Mouse (Mus musculus) cerebellum, adult 8-10 months (tissue): ENCODE measurements at regions not wholly inside any gene's neighbourhood (a gene's known extent, or its start where the extent isn't known, plus 50 kb on each side); places are given as distances from the start of the nearest gene placed in this dataset.

Experiments used
- DNase-seq: peaks from one replicate; pipeline ENCODE4 v3.0.0; 2022

DNA sequence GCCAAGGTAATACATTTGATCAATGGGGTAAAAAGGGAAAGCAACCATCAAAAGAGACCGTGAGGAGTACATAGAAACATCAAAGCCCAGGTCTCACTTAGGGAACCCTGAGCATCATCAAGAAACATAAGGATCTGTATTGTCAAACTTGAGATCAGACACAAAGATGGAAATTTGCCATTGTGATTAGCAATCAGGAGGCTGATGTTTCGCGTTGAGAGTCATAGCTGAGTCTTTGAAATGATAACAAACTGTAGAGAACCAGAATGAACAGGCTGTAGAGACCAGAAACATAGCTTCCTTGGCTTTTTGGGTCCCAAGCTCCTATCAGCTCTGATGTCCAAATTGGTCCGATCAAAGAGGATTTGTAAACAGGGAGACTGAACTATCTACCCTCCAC, 505.2 kb upstream of the Nox3 start:
- no peak for DNase-seq

DNA sequence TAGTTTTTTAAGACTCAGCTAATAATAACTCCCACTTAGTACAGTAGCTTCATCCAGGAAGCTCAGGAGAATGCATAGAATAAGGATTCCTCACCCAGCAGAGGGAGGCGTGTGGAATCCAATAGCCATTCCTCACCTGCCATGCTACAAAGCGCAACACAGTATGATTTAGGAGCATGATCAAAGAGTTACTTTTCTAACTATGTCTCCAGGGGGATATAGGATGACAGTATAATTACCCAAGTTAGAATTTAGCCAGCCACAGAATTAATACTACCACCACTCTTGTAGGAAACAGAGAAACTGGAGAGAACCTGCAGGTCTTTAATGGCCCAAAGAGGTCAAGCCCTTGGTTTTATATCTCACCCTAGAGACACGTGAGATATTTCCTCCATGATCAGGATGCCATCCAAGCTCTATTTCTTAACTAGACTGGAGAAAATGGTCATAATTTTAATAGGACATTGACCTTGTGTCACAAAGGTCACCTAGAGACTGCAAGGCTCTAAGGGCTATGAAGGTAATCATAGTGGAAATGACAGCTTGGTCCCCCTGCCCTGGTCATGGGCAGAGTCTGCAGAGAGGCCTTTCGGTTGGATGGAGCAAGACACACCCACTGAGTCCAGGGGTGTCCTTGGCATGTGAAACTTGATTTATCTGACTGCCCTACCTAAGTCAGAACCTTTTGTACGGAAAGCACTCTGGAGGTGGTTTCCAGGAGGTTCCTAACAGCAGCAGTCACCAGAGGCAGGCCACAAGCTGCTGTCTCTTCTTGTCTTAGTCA, 512.3 kb upstream of the Nox3 start:
- DNase-seq = no peak

DNA sequence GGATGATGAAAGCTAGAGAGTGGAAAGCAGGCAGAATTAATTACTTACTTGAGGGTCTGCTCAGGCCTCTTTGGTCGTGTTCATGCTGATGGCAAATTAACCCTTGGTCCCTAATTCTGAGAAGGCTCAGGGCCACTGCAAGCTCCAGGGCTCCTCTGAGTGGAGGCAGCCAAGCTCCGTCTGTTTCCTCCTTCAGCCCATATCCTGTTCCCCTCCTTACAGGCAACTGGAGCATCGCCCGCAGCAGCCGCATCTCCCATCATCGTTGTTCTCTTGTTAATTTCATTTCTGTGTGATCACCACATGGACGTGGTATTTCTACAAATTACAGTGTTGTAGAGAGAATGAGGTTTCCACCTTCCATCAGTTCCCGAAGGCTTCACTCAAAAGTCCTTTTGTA, 513.6 kb upstream of the Nox3 start:
- DNase-seq = no peak

DNA sequence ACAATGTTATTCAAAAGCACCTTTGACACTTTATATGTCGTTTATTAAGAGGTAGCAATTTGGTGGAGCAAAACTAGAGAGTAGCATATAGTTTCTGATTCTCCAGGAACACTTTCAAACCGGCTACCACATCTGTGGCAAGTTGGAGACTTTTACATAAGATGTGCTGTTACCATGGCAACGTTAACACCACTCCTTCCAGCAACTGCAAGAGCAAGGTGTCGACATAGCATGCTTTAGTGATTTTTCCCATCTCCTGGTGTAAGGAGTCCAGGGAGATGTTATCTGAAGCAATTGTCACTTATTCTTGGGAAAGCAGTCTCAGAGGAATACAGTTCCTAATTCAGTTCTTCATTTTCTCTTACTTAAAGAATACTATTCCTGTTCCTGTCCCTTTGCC, 516.5 kb upstream of the Nox3 start:
- no peak for DNase-seq

DNA sequence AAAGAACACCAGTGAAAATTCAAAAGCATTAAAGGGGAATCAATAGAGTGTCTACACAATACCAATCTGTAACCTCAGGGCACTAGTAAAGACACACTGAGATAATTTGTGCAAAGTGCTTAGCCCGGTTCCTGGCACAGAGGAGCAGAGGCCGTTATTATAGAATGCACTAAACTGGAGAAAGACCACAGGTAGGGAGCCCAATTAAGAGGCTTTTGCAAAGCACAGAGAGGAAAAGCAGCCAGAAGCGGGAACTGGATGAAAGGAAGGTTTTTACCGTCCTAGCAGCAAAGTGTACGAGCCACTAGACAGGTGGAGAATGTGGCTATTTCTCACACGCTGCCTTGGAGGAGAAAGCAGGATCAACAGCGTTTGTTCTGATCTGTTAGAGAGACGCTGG, 518.9 kb upstream of the Nox3 start:
- no peak for DNase-seq

DNA sequence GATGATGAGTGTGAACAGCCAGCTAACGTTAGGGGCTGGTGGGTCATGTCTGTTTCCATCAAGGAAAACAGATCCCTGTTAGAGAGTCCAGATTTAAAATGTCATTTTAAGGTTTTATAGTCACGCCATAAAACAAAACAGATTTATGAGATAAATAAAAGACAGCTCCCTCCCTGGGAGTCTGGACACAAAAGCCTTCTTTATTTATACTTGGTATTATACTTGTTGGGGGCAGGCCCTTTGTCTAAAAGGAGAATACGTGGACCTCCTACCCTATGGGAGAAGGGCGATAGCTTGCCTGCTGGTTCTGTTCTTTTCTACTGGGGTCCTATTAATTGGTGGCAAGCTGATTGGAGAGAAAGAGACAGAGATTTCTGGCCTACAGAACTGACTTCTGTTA, 520.1 kb upstream of the Nox3 start:
- no peak for DNase-seq

DNA sequence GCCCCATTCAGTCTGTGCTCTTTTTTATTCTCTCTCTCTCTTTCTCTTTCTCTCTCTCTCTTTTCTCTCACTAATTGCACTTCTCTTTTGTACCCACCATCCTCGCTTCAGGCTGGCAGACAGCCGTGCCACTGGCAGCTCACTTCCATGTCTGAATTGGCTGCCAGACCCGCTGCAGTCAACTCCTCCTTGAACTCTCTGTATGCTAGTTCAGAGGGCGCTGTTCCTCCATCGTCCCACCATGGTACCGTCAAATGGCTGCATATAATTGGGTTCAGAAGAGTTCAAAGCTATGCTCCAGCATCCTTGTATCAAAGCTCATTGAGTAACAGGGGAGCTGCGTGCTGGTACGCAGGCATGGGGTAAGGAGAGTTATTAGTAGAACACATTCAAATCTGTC, 520.7 kb upstream of the Nox3 start:
- no peak for DNase-seq

DNA sequence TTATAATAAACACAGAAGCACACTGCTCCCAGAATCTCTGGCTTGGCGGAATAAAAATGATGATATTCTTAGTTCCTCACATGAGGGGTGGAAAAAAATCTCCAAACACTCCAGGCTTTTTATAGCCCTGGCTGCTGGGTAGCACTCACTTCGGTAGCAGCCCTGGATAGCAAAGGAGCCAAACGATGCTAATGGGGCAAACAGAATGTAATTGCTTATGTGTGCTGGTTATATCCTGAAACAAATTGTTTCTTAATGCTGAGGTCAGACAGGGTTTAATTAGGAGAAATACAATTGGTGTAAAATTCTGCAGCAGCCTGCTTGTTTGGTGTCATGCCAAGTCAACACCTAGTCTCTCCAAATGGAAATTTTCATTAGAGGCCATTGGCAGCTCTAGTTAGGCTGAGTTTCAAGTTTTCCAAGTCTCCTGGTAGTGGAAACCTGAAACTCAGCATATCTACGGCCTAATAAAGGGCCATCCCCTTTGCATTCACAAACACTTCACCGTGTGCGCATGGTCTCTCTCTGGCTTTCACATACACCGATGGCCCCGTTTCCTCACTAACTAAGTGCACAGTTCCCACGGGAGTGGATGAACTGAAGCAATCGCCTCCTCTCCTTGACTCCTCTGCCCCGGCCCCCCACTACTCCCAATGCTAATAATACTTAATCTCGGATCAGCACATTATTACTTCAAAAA, 524.8 kb upstream of the Nox3 start:
- DNase-seq = peak; percentile 4

DNA sequence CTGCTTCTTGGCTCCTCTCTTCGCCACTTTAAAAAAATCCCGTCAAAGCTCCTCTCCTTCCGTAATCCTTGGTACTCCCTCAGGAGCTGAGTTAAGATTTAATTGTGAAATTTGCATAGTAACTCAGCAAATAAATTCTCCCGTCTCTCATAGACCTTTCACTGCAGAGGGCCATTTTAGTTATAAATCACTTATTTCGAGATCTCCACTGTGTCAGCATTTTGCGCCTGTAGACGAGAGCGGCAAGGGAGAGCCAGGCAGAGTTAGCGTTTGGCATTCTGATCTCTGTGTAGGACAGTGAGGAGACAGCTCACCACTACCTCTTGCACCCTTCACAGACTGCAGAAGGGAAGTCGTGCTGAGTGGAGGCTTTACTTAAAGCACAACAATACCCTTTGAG, 531.8 kb upstream of the Nox3 start:
- DNase-seq = no peak

DNA sequence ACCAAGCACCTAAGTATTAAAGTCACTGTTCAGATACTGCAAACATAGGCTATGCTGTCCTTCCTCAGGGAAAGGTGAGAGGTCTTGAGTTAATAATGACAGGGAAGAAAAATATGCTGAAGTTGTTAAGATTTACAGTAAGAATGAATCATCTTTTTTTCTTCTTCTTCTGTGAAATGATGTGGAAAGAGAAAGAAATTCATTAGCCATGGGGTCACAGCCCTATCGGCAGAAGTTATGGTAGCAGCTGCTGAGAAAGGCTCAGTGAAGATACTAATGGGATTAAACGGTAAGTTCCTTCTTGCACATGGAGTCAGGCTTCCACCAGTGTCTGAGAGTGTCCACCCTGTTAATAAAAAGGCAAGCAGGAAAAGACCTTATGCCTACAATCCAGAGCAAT, 533.9 kb upstream of the Nox3 start:
- no peak for DNase-seq

DNA sequence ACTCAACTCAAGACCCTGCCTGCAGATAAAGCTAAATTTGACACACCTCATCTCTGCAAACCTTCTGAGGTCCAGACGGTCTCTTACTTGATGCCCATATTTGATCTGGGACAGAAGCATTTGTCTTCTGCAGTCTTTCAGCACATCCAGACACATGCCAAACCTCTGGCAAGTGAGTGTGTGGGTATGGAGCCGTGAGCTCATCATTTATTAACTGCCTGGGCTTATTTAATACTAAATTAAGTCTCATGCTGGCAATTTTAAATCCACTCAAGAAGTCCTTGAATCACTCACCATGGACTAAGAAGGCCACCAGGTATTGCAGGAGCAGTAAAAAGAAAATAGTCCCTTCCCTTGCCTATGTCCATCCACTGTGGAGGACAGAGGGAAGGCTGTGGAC, 554.4 kb upstream of the Nox3 start:
- no peak for DNase-seq

DNA sequence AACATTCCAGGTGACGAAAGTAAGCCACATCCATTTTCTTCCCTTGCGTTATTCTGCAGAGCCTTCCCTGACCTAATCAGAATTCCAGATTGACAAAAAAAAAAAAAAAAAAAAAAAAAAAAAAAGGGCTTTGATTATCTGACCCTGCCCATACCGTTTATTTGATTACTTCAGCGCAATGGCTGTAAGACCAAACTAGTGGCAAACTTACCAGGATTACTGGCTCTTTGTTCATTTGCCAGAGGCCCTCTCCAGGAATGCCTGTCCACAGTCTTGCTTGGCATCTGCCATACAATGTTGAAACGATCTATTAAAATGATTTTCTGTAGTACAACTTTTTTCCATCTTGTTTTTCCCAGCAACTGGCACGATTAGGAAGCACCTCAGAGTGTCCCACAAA, 569.4 kb upstream of the Nox3 start:
- DNase-seq = no peak

DNA sequence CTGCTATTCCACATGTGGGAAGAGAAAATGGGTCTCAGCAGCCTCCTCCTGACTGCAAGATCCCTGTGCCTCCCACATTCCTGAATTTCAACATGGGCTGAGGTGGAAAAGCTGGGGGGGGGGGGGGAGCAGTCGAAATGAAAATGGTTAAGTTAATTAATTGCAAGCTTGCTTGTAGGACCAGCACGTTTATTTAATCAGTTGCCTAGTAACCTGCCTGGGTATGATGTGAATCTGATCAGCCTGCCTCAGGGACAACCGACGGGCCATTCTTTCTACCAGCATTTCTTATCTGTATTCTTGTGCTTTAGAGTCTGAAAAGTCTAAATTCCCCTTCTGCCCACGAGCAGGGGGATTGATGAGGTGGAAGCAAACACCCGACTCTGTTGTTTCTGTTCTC, 569.9 kb upstream of the Nox3 start:
- no peak for DNase-seq

DNA sequence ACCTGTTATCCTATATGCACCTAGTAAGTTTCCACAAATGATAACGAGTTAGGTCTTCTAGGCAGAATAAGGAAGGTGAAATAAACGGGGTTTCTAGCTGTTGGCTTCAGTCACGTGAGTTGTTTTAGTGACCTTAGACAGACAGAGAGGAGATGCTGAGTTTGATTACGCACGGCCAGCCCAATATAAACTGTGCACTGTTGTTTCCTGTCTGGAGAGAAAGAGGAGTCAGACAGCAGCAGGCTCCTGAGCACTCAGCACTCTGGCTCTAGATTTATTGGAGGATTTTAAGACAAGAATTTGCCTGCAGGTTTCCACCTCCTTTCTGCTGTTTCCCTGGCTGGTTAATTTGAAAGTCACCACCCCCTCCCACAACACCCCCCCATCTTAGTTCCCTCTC, 570.4 kb upstream of the Nox3 start:
- DNase-seq = no peak

DNA sequence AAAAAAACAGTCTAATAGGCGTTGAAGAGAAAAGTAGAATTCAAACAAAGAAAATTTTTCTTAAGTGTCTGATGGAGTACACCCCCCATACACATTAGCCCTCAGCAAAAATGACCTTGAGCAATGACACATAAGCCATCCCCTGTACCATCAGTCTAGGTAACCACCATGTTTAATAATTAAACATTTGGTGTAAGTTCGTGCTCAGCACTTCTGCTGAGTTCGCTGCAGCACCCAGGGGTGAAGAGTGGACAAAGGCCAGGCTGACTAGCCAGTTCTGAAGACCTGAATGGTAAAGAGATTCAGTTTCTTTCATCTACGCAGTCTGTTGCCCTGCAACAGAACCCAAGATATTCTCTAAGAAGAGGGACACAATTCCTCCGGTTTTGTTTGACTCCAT, 572.3 kb upstream of the Nox3 start:
- no peak for DNase-seq

DNA sequence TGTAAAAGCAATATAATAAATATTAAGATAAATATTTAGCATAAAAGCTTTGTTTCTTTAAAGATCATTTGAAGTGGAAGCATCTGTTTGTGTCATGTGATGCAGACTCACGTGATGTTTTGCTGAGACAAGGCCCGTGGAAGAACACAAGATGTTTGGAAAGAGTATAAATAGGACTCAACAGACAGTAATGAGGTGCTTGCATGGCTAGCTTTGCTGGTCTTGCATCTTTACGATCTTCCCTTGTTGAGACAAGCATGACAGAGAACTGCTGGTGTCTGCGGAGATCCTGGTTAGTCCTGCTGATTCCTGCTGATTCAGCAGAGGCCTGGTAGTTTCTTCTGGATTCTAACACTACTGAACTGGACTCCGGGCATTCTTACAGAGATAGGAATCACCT, 576.4 kb upstream of the Nox3 start:
- DNase-seq = no peak

DNA sequence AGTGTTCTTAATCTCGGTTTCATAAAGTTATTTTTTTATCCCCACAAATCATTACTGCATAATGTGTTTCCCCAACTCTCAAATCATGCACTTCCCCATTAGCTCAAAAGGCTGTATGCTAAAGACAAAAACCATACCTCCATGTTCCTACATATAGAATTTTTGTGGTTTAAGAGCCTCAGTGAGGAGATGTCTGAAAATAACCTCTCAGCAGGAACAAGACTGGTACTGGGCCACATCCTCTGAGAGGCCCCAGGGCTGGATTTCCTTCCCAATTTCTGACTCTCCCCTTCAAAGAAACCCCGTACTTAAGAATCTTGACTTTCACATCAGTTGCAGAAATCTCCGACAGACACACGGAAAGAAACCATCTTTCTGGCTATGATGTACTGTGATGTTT, 580.7 kb upstream of the Nox3 start:
- DNase-seq = no peak

DNA sequence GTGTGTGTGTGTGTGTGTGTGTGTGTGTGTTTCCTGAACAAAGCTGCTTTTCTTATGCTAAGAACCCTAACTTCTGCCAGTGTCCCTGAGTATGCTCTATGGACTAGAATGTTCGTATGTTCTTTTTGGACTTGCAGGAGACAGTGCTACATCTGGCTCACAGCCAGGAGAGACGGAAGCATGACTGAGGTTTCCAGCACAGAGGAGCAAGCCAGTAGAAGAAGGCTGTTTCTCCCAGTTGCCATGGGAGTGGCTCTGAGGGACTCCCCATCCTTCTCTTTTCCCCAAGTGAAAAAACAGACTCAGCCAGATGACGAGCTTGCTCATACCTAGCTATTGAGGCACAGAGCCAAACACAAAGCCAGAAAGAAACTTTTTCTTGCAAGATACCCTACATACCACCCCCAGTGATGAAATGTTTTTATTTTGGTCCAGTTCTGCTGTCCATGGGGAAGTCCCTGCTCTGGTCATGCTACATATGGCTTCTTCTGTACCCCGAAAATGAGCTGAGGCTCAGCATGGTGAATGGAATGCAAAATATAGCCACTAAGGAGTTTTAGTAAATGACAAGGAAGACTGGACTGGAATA, 582.3 kb upstream of the Nox3 start:
- DNase-seq = no peak

DNA sequence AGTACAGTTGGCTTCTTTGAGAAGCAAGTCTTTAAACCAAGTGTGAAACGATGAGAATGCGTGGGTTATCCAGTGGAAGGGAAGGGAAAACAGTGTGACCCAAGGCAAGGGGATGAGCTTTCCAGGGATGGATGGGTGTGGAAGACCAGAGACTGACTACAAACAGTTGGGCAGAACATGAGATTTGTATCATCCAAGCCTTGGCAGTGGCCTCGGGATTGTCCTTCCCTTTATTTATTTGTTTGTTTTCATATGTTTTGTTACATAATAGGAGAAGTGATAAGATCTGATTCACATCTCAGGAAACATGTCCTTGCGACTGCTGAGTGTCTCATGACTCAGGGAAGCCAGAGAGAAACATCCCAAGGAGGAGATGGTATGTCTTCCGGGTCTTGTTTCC, 585.4 kb upstream of the Nox3 start:
- no peak for DNase-seq

DNA sequence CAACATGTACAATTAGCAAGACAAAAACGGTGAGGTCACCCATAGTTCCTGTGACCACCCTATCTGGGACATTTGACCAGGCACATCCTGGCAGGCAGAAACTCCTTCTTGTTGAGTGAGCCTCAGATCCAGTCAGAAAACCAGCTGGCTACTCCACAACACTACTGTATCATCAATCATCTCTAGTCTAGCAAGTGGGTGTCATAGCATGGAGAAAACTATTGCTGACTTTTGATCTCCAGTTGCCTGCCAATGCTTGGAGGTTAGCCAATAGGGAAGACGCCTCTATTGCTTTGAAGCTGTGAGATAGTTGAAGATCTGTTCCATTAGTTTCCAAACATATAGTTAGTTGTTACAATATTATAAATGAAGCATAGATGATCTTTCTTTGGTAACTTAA, 595.4 kb upstream of the Nox3 start:
- DNase-seq = no peak

DNA sequence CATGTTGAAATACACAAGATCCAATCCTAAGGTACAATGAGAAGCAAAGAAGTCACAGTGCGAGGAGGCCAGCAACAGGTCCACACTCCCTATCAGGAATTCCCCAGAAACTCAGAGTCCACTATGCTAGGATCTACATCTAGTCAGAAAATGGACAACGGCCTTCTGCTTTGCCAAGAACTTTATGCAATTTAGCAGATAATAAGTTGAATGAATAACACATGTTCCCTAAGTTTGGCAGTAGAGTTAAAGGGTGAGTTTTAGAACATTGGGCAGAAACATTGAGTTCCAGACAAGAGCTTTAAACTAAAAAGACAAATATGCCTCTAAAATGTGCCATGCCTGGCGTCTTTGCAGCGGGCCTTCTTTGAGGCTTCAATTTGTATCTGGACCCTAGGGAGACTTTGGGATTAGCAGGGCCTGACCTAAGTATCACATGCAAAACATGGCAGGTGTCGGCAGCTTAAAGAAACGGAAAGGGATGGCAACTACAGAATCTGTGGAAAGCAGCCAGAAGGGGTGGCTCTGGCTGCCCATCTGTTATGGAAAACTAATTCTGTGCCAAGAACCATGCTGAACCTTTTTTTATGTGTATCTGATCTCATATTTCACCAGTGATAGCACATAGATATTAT, 600.6 kb upstream of the Nox3 start:
- DNase-seq = peak; percentile 12

DNA sequence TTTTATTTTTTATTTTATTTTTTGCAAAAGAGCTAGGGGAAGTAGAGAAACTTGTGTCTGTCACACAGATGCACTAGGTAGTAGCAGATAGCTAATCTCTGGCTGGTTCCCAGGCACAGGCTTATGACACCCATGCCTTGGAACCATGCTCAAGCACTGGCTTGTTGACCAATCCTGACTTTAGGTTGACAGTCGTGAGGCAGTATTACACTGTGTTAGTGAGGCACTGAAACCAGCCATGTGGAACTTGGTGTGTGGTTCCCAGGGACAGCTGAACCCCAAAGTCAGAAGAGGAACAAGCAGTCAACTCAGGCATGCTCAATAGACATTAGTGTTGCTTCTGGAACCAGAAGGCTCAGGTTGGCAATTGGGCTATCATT, 601.1 kb upstream of the Nox3 start:
- DNase-seq = no peak

DNA sequence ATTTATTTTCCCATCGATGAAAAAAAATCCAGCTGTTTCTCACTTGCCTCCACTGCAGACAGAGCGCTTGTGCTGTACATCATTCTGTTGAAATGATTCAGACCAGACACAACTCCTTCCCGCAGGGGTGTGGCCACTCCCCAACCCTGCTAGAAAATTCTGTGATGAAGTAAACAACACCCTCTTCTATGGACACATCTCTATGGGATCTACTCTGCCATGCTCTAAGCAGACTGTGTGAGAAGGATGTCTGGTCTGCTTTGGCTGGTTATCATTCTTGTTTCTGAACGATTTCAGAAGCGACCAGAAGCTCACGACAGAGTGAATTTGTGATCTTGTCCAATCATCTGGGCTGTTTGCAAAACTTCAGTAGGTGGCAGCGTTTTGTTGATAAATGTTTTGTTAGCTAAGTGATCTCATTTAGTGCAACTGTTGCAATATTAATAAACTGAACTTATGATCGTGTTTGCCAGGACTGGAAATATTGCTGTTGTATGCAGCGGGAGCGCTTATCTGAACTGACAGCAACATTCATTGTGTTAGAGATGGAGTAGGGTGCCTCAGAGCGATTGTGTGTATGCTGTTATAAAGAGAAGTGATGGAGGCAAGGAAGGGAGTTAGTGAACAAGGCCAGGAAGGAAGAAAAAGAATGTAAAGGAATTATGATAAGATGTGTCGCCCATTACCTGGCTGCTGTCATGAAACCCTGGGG, 605.2 kb upstream of the Nox3 start:
- DNase-seq = no peak
